ENCODE assay signal across 9 mouse cellular contexts in genomic region chr5:28457921-28458641, GRCm38 (mm10). TPM values are rescaled to one million over a fixed set of nuclear protein-coding genes. Genes with fewer than 3 reads are reported as not detected.
DNase-seq lines count a peak whose midpoint lies in the region; ATAC-seq and TF ChIP-seq lines count a peak whose summit lies in the region.
"Had no signal": no experiment of that assay in that cellular context is flagged by ENCODE, and none has a peak within 500 bp of the region (broad histone marks: within the 10 kb centered on the region; RNA-seq: fewer than 3 reads in every experiment).

No protein-coding gene starts in this region.

- peak overlapping the region; percentile 43 to 48; a peak in 3 of 4 replicates for H3K4me3 ChIP-seq in ES-E14 (ENCODE audit: insufficient read depth in 1 of 2, low read depth in 1 of 2, low read length in 2 of 2, poor library complexity in 1 of 2, severe bottlenecking in 1 of 2)
- peak overlapping the region; percentile 39 for H3K4me3 ChIP-seq in embryonic facial prominence, embryonic 15.5 days (replicated peaks)
- peak overlapping the region; percentile 45 for H3K4me3 ChIP-seq in limb, embryonic 12.5 days (replicated peaks)
- H3K4me3 ChIP-seq in neural tube, embryonic 15.5 days (replicated peaks) = peak overlapping the region; percentile 42

- peaks cover 0 to 20% of the 10 kb centered on the region in 2 experiments; a peak in 1 of 4 replicates for H3K4me1 ChIP-seq in ES-E14 (ENCODE audit: control insufficient read depth in 2 of 2, insufficient read depth in 2 of 2, low read length in 2 of 2, poor library complexity in 1 of 2)
- peaks cover 34% of the 10 kb centered on the region for H3K4me1 ChIP-seq in embryonic facial prominence, embryonic 15.5 days
- peaks cover 42% of the 10 kb centered on the region for H3K4me1 ChIP-seq in limb, embryonic 12.5 days (replicated peaks)
- peaks cover 39% of the 10 kb centered on the region for H3K4me1 ChIP-seq in neural tube, embryonic 15.5 days

- H3K27ac ChIP-seq in ES-E14 (ENCODE audit: insufficient read depth, low read depth, low read length, poor library complexity, severe bottlenecking) = no peak overlapping the region
- H3K27ac ChIP-seq in embryonic facial prominence, embryonic 15.5 days (replicated peaks) = no peak overlapping the region
- no peak overlapping the region for H3K27ac ChIP-seq in limb, embryonic 12.5 days
- H3K27ac ChIP-seq in neural tube, embryonic 15.5 days (replicated peaks) = no peak overlapping the region

- no peaks in the 10 kb centered on the region for H3K9me3 ChIP-seq in ES-E14 (ENCODE audit: control insufficient read depth, insufficient read depth, low read depth, low read length)
- no peaks in the 10 kb centered on the region for H3K9me3 ChIP-seq in embryonic facial prominence, embryonic 15.5 days (replicated peaks)
- no peaks in the 10 kb centered on the region for H3K9me3 ChIP-seq in limb, embryonic 12.5 days
- H3K9me3 ChIP-seq in neural tube, embryonic 15.5 days (replicated peaks) = no peaks in the 10 kb centered on the region

- WGBS in embryonic facial prominence, embryonic 15.5 days = 3% methylated on average over 92 of the region's 95 CpGs
- under 1% methylated on average over 92 of the region's 95 CpGs for WGBS in limb, embryonic 12.5 days
- WGBS in neural tube, embryonic 15.5 days = under 1% methylated on average over 94 of the region's 95 CpGs

- H3K4me2 ChIP-seq in embryonic facial prominence, embryonic 15.5 days (replicated peaks) = peak overlapping the region; percentile 63
- H3K4me2 ChIP-seq in limb, embryonic 12.5 days = peak overlapping the region; percentile 70
- H3K4me2 ChIP-seq in neural tube, embryonic 15.5 days = peak overlapping the region; percentile 81

- peak; percentile 1 for DNase-seq in kidney, adult 11 months
- DNase-seq in kidney, postnatal 14 days = no peak
- no peak for DNase-seq in ES-E14 (ENCODE audit: low read depth, low spot score)
- no peak for DNase-seq in MN1 (ENCODE audit: low spot score)
- no peak for DNase-seq in cerebellum, adult 9-11 months

- H3K9ac ChIP-seq in ES-E14 (ENCODE audit: insufficient read depth, low read depth, low read length, poor library complexity, severe bottlenecking) = no peak overlapping the region
- H3K9ac ChIP-seq in embryonic facial prominence, embryonic 15.5 days = no peak overlapping the region
- H3K9ac ChIP-seq in limb, embryonic 12.5 days (replicated peaks) = no peak overlapping the region
- peak overlapping the region; percentile 27 for H3K9ac ChIP-seq in neural tube, embryonic 15.5 days (replicated peaks)

- peaks cover 74% of the 10 kb centered on the region for H3K27me3 ChIP-seq in embryonic facial prominence, embryonic 15.5 days
- peaks cover 86% of the 10 kb centered on the region for H3K27me3 ChIP-seq in limb, embryonic 12.5 days
- H3K27me3 ChIP-seq in neural tube, embryonic 15.5 days (replicated peaks) = peaks cover 82% of the 10 kb centered on the region

- H3K36me3 ChIP-seq in ES-E14 (ENCODE audit: control insufficient read depth, insufficient read depth, low read length, poor library complexity, severe bottlenecking) = no peaks in the 10 kb centered on the region
- H3K36me3 ChIP-seq in embryonic facial prominence, embryonic 15.5 days = no peaks in the 10 kb centered on the region
- no peaks in the 10 kb centered on the region for H3K36me3 ChIP-seq in limb, embryonic 12.5 days
- H3K36me3 ChIP-seq in neural tube, embryonic 15.5 days = no peaks in the 10 kb centered on the region

- no peak for ATAC-seq in embryonic facial prominence, embryonic 15.5 days (ENCODE audit: insufficient number of reproducible peaks, low FRiP score, low TSS enrichment, low read depth)
- ATAC-seq in limb, embryonic 12.5 days (ENCODE audit: insufficient number of reproducible peaks, insufficient read depth, low FRiP score, low TSS enrichment, low read depth) = no peak
- ATAC-seq in neural tube, embryonic 15.5 days (ENCODE audit: low FRiP score) = peak; percentile 61

- in situ Hi-C loops in ES-E14 (cut with MboI; ENCODE audit: low sequenced_read_pairs in 2 of 2, unreplicated experiment in 2 of 2) = loop anchor here in 1 of 2 experiments (25.0 kb wide), 1 partner anchor 829 kb away; no protein-coding TSS in a partner anchor

TF ChIP-seq in ES-E14, 5 proteins besides CTCF, POLR2A, EP300 and RAD21:
- no peak for TF ChIP-seq CHD2 (IDR thresholded peaks at IDR 0.05; ENCODE audit: low read depth, low read length)
- TF ChIP-seq ZC3H11A (IDR thresholded peaks at IDR 0.05; ENCODE audit: borderline replicate concordance, low read depth, low read length) = no peak
- no peak for TF ChIP-seq HCFC1 (IDR thresholded peaks at IDR 0.05; ENCODE audit: borderline replicate concordance, insufficient read depth, low read length)

RNA-seq across cellular contexts. Expression of gene Shh, which starts 9.0 kb away (rescaled TPM):
- total RNA-seq in ES-E14 (2012; rRNA removed) = not detected in 2 replicates
- 2.2 and 2.9 TPM in 2 replicates for polyA plus RNA-seq in embryonic facial prominence, embryonic 15.5 days (2015; fragmentation: Nextera tagmentation; extraction: Ambion mirVana)
- polyA plus RNA-seq in limb, embryonic 12.5 days (2016; fragmentation: Nextera tagmentation; extraction: Ambion mirVana) = 0.08 and 0.09 TPM in 2 replicates
- polyA plus RNA-seq in neural tube, embryonic 15.5 days (2015; fragmentation: Nextera tagmentation; extraction: Ambion mirVana) = 1.5 and 2.7 TPM in 2 replicates
- total RNA-seq: hematopoietic stem cell, adult 5-6 weeks had no signal
